Mouse (Mus musculus): ENCODE data around the gene Ndc80. TPM values are rescaled to one million over a fixed set of nuclear protein-coding genes. Genes with fewer than 3 reads are reported as not detected.
"Not testable (repeated sequence)": the region's sequence is repeated elsewhere in the genome, so short reads cannot be mapped to it uniquely, and the experiment has no call there.

Gene Ndc80
- polyA plus RNA-seq, 1 experiment from 2014 or later, result 41.0 TPM

- Histone ChIP-seq H3K4me3 (ENCODE audit: low read length) (no peak overlapping the region), H3K4me2 (ENCODE audit: low read depth, low read length) (no peak overlapping the region), H3K9me3 (replicated peaks; ENCODE audit: control insufficient read depth, low read length) (no peaks in the 10 kb centered on the region), H3K27me3 (ENCODE audit: control insufficient read depth, insufficient read depth, low read length) (no peaks in the 10 kb centered on the region), H3K36me3 (ENCODE audit: control insufficient read depth, insufficient read depth) (no peaks in the 10 kb centered on the region), H3K4me1 (ENCODE audit: control insufficient read depth, insufficient read depth, low read length) (peaks cover 9% of the 10 kb centered on the region), H3K27ac (ENCODE audit: low read length) (no peak overlapping the region), H3K9ac (ENCODE audit: low read length) (no peak overlapping the region)
- WGBS, result 80% methylated on average over 2 of the region's 2 CpGs
- no peak for ATAC-seq (replicated peaks; ENCODE audit: extremely low read depth, insufficient read depth, low FRiP score)
Observed at GRCm38 (mm10) chr17:71471261-71471660, 55.4 kb downstream of the Ndc80 start.

GRCm38 (mm10) chr17:71460312-71460711 lies 66.3 kb downstream of the Ndc80 start:
- ATAC-seq (replicated peaks; ENCODE audit: extremely low read depth, insufficient read depth, low FRiP score), result no peak
- WGBS, result 88% methylated on average over 3 of the region's 3 CpGs
- Histone ChIP-seq H3K4me1 (ENCODE audit: control insufficient read depth, insufficient read depth, low read length) (no peaks in the 10 kb centered on the region), H3K4me2 (ENCODE audit: low read depth, low read length) (no peak overlapping the region), H3K4me3 (ENCODE audit: low read length) (no peak overlapping the region), H3K9ac (ENCODE audit: low read length) (no peak overlapping the region), H3K27ac (ENCODE audit: low read length) (no peak overlapping the region), H3K9me3 (replicated peaks; ENCODE audit: control insufficient read depth, low read length) (no peaks in the 10 kb centered on the region), H3K27me3 (ENCODE audit: control insufficient read depth, insufficient read depth, low read length) (no peaks in the 10 kb centered on the region), H3K36me3 (ENCODE audit: control insufficient read depth, insufficient read depth) (peaks cover 20% of the 10 kb centered on the region)

GRCm38 (mm10) chr17:71459818-71460217 lies 66.8 kb downstream of the Ndc80 start, which contains the start of gene Gm4707:
TSS of gene Gm4707 (minus strand) at chr17:71459918.
- Histone ChIP-seq H3K9me3 (replicated peaks; ENCODE audit: control insufficient read depth, low read length) (no peaks in the 10 kb centered on the region), H3K4me1 (ENCODE audit: control insufficient read depth, insufficient read depth, low read length) (no peaks in the 10 kb centered on the region), H3K27me3 (ENCODE audit: control insufficient read depth, insufficient read depth, low read length) (no peaks in the 10 kb centered on the region), H3K9ac (ENCODE audit: low read length) (no peak within 1 kb of the TSS), H3K4me3 (ENCODE audit: low read length) (no peak within 1 kb of the TSS), H3K4me2 (ENCODE audit: low read depth, low read length) (no peak within 1 kb of the TSS), H3K27ac (ENCODE audit: low read length) (no peak within 1 kb of the TSS), H3K36me3 (ENCODE audit: control insufficient read depth, insufficient read depth) (peaks cover 20% of the 10 kb centered on the region)
- no peak for ATAC-seq (replicated peaks; ENCODE audit: extremely low read depth, insufficient read depth, low FRiP score)
- 98% methylated on average over 2 of the region's 2 CpGs for WGBS

GRCm38 (mm10) chr17:71457361-71457760 lies 69.3 kb downstream of the Ndc80 start:
- 95% methylated on average over 6 of the region's 6 CpGs for WGBS
- not testable (repeated sequence) for ATAC-seq (replicated peaks; ENCODE audit: extremely low read depth, insufficient read depth, low FRiP score); H3K4me1 ChIP-seq (ENCODE audit: control insufficient read depth, insufficient read depth, low read length); H3K4me3 ChIP-seq (ENCODE audit: low read length); H3K27me3 ChIP-seq (ENCODE audit: control insufficient read depth, insufficient read depth, low read length); H3K9me3 ChIP-seq (replicated peaks; ENCODE audit: control insufficient read depth, low read length); H3K27ac ChIP-seq (ENCODE audit: low read length); H3K9ac ChIP-seq (ENCODE audit: low read length); H3K4me2 ChIP-seq (ENCODE audit: low read depth, low read length)
- peaks cover 17% of the 10 kb centered on the region for H3K36me3 ChIP-seq (ENCODE audit: control insufficient read depth, insufficient read depth)

Other genes starting within 250 kb of the Ndc80 start
- 35.5 and 38.7 TPM in 2 replicates for gene Emilin2, start 214.9 kb downstream of the Ndc80 start, polyA plus RNA-seq (2015; fragmentation: Nextera tagmentation; extraction: Ambion mirVana)
- gene Gm4707, start 66.9 kb downstream of the Ndc80 start, polyA plus RNA-seq (2015; fragmentation: Nextera tagmentation; extraction: Ambion mirVana), result 2.6 and 4.9 TPM in 2 replicates
- 34.4 and 35.4 TPM in 2 replicates for gene Smchd1, start 51.5 kb downstream of the Ndc80 start, polyA plus RNA-seq (2015; fragmentation: Nextera tagmentation; extraction: Ambion mirVana)
- gene Spdya, start 25.2 kb upstream of the Ndc80 start, polyA plus RNA-seq (2015; fragmentation: Nextera tagmentation; extraction: Ambion mirVana), result 0.24 and 0.42 TPM in 2 replicates
- 44.1 and 49.7 TPM in 2 replicates for gene Wdr43, start 89.0 kb upstream of the Ndc80 start, polyA plus RNA-seq (2015; fragmentation: Nextera tagmentation; extraction: Ambion mirVana)
- 2.3 and 3.1 TPM in 2 replicates for gene Togaram2, start 146.4 kb upstream of the Ndc80 start, polyA plus RNA-seq (2015; fragmentation: Nextera tagmentation; extraction: Ambion mirVana)
- gene Pcare, start 226.0 kb upstream of the Ndc80 start, polyA plus RNA-seq (2015; fragmentation: Nextera tagmentation; extraction: Ambion mirVana), result 0.03 TPM in 1 of 2 replicates, not detected in the other
- gene Clip4, start 241.6 kb upstream of the Ndc80 start, polyA plus RNA-seq (2015; fragmentation: Nextera tagmentation; extraction: Ambion mirVana), result 35.8 and 37.2 TPM in 2 replicates

All from heart, embryonic 16.5 days (tissue).